Mouse (Mus musculus) liver, embryonic 14.5 days (tissue): ENCODE measurements around the gene Appl1.

ENCODE experiments used
- CTCF ChIP-seq: IDR thresholded peaks from 2 replicates; pipeline ENCODE4 v1.5.1; 2016; ENCODE audit warnings: antibody characterized with exemption, low read depth, control low read depth
- EP300 ChIP-seq: IDR thresholded peaks from 2 replicates; pipeline ENCODE4 v1.6.1; 2016; ENCODE audit warnings: antibody characterized with exemption, low read depth

GRCm38 (mm10) chr14:26913681-26914268 is 57.3 kb downstream of the Appl1 start:
- TF ChIP-seq CTCF (no peak), EP300 (no peak)
